ENCODE assay signal across 13 mouse cellular contexts in genomic region chr3:39779690-39780218, GRCm38 (mm10).
DNase-seq lines count a peak whose midpoint lies in the region; ATAC-seq and TF ChIP-seq lines count a peak whose summit lies in the region.
"Had no signal": no experiment of that assay in that cellular context is flagged by ENCODE, and none has a peak within 500 bp of the region (broad histone marks: within the 10 kb centered on the region; RNA-seq: fewer than 3 reads in every experiment).

No protein-coding gene starts in this region.

- 13% methylated on average over 6 of the region's 6 CpGs for WGBS in heart, embryonic 12.5 days
- WGBS in kidney, postnatal 0 days: 41% methylated on average over 6 of the region's 6 CpGs
- 64% methylated on average over 6 of the region's 6 CpGs for whole genome bisulfite sequencing in hindbrain, embryonic 13.5 days
- 65% methylated on average over 6 of the region's 6 CpGs for whole genome bisulfite sequencing in neural tube, embryonic 15.5 days

- no peak for DNase-seq in heart, adult 18-20 months
- peak; percentile 33 for DNase-seq in kidney, postnatal 0 days (ENCODE audit: low spot score)
- no peak for DNase-seq in kidney, postnatal 14 days
- no peak for DNase-seq in lung, postnatal 14 days
- DNase-seq in urinary bladder, postnatal 4 days (ENCODE audit: low spot score in 2 of 2): no peak
- DNase-seq: cerebellum, postnatal 25 days; gastrocnemius, postnatal 14 days; liver, embryonic 13.5 days had no signal

- H3K4me3 ChIP-seq in heart, embryonic 12.5 days: no peak overlapping the region
- H3K4me3 ChIP-seq in kidney, postnatal 0 days (replicated peaks; ENCODE audit: low read depth, low read length): no peak overlapping the region
- H3K4me3 ChIP-seq in hindbrain, embryonic 13.5 days: no peak overlapping the region
- no peak overlapping the region for H3K4me3 ChIP-seq in neural tube, embryonic 15.5 days (replicated peaks)
- H3K4me3 ChIP-seq: erythroblast, embryonic 14.5 days; liver, embryonic 13.5 days had no signal

- peak overlapping the region; percentile 52 for H3K4me2 ChIP-seq in heart, embryonic 12.5 days
- peak overlapping the region; percentile 21; the same call in 1 of the 2 replicates for H3K4me2 ChIP-seq in kidney, postnatal 0 days (ENCODE audit: low read length)
- no peak overlapping the region for H3K4me2 ChIP-seq in hindbrain, embryonic 13.5 days
- H3K4me2 ChIP-seq in neural tube, embryonic 15.5 days: no peak overlapping the region
- H3K4me2 ChIP-seq: liver, embryonic 13.5 days had no signal

- peaks cover 33% of the 10 kb centered on the region for H3K4me1 ChIP-seq in heart, embryonic 12.5 days (replicated peaks)
- no peaks in the 10 kb centered on the region for H3K4me1 ChIP-seq in kidney, postnatal 0 days (replicated peaks; ENCODE audit: insufficient read depth, low read length)
- H3K4me1 ChIP-seq in hindbrain, embryonic 13.5 days (replicated peaks): peaks cover 6% of the 10 kb centered on the region
- H3K4me1 ChIP-seq in neural tube, embryonic 15.5 days: no peaks in the 10 kb centered on the region
- H3K4me1 ChIP-seq: liver, embryonic 13.5 days had no signal

- ATAC-seq in heart, embryonic 12.5 days (ENCODE audit: insufficient number of reproducible peaks, low FRiP score): peak; percentile 76
- peak; percentile 63; the same call in 1 of the 2 replicates for ATAC-seq in kidney, postnatal 0 days (replicated peaks; ENCODE audit: low FRiP score, low read depth)
- peak; percentile 34; the same call in 1 of the 2 replicates for ATAC-seq in hindbrain, embryonic 13.5 days (ENCODE audit: low FRiP score)
- no peak for ATAC-seq in neural tube, embryonic 15.5 days (ENCODE audit: low FRiP score)

- no peak overlapping the region for H3K9ac ChIP-seq in heart, embryonic 12.5 days
- H3K9ac ChIP-seq in kidney, postnatal 0 days (ENCODE audit: low read depth, low read length): no peak overlapping the region
- no peak overlapping the region for H3K9ac ChIP-seq in hindbrain, embryonic 13.5 days
- no peak overlapping the region for H3K9ac ChIP-seq in neural tube, embryonic 15.5 days (replicated peaks)
- H3K9ac ChIP-seq: liver, embryonic 13.5 days had no signal

- TF ChIP-seq CTCF in kidney, postnatal 0 days (IDR thresholded peaks at IDR 0.05; ENCODE audit: low read depth): no peak

- H3K36me3 ChIP-seq in heart, embryonic 12.5 days: no peaks in the 10 kb centered on the region
- H3K36me3 ChIP-seq in kidney, postnatal 0 days (ENCODE audit: insufficient read depth, low read length): no peaks in the 10 kb centered on the region
- no peaks in the 10 kb centered on the region for H3K36me3 ChIP-seq in hindbrain, embryonic 13.5 days
- no peaks in the 10 kb centered on the region for H3K36me3 ChIP-seq in neural tube, embryonic 15.5 days
- H3K36me3 ChIP-seq: liver, embryonic 13.5 days had no signal

- peak overlapping the region; percentile 81 for H3K27ac ChIP-seq in heart, embryonic 12.5 days (ENCODE audit: poor library complexity, severe bottlenecking)
- no peak overlapping the region for H3K27ac ChIP-seq in kidney, postnatal 0 days
- no peak overlapping the region; the same call in 1 of the 2 replicates for H3K27ac ChIP-seq in hindbrain, embryonic 13.5 days
- no peak overlapping the region for H3K27ac ChIP-seq in neural tube, embryonic 15.5 days (replicated peaks)
- H3K27ac ChIP-seq: liver, embryonic 13.5 days; macrophage had no signal

- no peaks in the 10 kb centered on the region for H3K9me3 ChIP-seq in heart, embryonic 12.5 days (replicated peaks)
- H3K9me3 ChIP-seq in kidney, postnatal 0 days (replicated peaks; ENCODE audit: low read length): no peaks in the 10 kb centered on the region
- no peaks in the 10 kb centered on the region for H3K9me3 ChIP-seq in hindbrain, embryonic 13.5 days
- no peaks in the 10 kb centered on the region for H3K9me3 ChIP-seq in neural tube, embryonic 15.5 days (replicated peaks)
- H3K9me3 ChIP-seq: liver, embryonic 13.5 days had no signal

- H3K27me3 ChIP-seq in heart, embryonic 12.5 days (replicated peaks): no peaks in the 10 kb centered on the region
- no peaks in the 10 kb centered on the region for H3K27me3 ChIP-seq in kidney, postnatal 0 days (ENCODE audit: insufficient read depth, low read length)
- no peaks in the 10 kb centered on the region for H3K27me3 ChIP-seq in hindbrain, embryonic 13.5 days
- H3K27me3 ChIP-seq in neural tube, embryonic 15.5 days (replicated peaks): no peaks in the 10 kb centered on the region
- H3K27me3 ChIP-seq: liver, embryonic 13.5 days had no signal

Comparison
In these comparisons a context has a peak if more than half of its experiments do, and no peak if none do; other contexts are left out.
1. H3K4me2 ChIP-seq: peak in heart, embryonic 12.5 days (single experiment) and kidney, postnatal 0 days (single experiment); none in hindbrain, embryonic 13.5 days (single experiment) and neural tube, embryonic 15.5 days (single experiment).